Mouse (Mus musculus) macrophage (primary cell): ENCODE measurements around the gene Elovl3. TPM values are rescaled to one million over a fixed set of nuclear protein-coding genes. Genes with fewer than 3 reads are reported as not detected.

Source experiments
- H3K27ac ChIP-seq: fragments of 350-480 bp; formaldehyde crosslinking; 2 replicates; pipeline ENCODE4 v1.9.0; 2021
- H3K36me3 ChIP-seq: fragments of 350-480 bp; formaldehyde crosslinking; 2 replicates; pipeline ENCODE4 v1.9.0; 2021; ENCODE audit errors: inconsistent target
- H3K4me3 ChIP-seq: fragments of 350-480 bp; formaldehyde crosslinking; 2 replicates; pipeline ENCODE4 v1.9.0; 2021; ENCODE audit errors: inconsistent target
- H3K79me2 ChIP-seq: fragments of 350-480 bp; formaldehyde crosslinking; 2 replicates; pipeline ENCODE4 v1.9.0; 2021; ENCODE audit errors: inconsistent target
- WGBS: methylation state at CpG from one replicate; pipeline ENCODE4 v1.1.7; 2026; ENCODE audit warnings: inconsistent platforms; ENCODE audit not compliant: missing documents; 5-methylcytosine and 5-hydroxymethylcytosine counted together
- polyA plus RNA-seq: library from polyadenylated mRNA; stranded (reverse); fragments of 250-400 nt; gene quantifications from 3 replicates; pipeline ENCODE4 v1.2.4, GENCODE M21; 2018; ENCODE audit warnings: inconsistent platforms
- total RNA-seq, 78 experiments: library from RNA; depleted of rRNA; stranded (reverse); fragments of 250-400 nt; gene quantifications; 1 replicate in 9 of 78; 2 replicates in 24 of 78; 3 replicates in 43 of 78; 4 replicates in 2 of 78; pipeline ENCODE4 v1.2.4; 2018; ENCODE audit warnings: inconsistent platforms in 56 of 78

The Elovl3 gene
- total RNA-seq (2018; cell fraction: chromatin; rRNA removed), result not detected
- total RNA-seq (2018; cell fraction: cytosol; rRNA removed), result under 1 TPM in 1 of 26 experiments, not detected in 25; 0.09 TPM
- not detected for total RNA-seq (2018; cell fraction: nucleus; rRNA removed)
- polyA plus RNA-seq, result 0.12 TPM in 1 of 3 replicates, not detected in the others

DNA sequence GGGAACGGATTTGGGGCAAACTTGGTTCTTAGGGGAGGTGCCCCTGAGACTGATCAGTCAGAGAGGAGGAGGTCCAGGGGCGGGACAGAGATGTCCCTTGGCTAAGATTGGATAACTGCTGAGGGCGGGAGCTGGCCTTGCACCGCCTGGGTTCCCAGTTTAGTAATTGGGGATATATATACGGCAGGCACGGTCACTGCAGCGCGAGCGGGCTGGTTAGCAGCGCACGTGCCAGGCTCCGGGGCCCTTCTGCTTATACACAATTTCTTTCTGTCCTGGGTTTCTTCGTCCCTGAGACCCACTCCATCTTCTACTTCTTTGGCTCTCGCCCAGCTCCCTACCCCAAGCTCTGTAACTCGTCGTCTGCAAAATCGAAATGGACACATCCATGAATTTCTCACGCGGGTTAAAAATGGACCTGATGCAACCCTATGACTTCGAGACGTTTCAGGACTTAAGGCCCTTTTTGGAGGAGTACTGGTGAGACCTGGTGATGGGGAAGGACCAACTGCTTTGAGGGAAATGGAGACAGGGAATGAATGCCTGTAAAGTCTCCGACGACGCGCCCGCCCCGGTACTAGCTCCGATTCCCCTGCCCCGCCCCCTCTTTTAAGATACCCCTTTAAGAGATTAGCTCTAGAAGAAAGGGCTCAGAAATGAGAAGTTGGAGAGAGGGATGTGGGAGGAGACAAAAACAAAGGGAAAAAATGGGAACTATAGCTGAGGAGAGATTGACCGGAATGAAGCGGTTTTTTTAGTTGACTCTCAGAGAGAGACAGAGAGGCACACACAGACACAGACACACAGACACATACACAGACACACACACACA lies at the start of gene Elovl3:
TSS of gene Elovl3 (plus strand) at position 204 of the 832 bp plus-strand sequence.
- Histone ChIP-seq H3K4me3 (peak within 1 kb of the TSS; percentile 20; the same call in 1 of the 2 replicates), H3K79me2 (no peaks in the 10 kb centered on the region), H3K36me3 (no peaks in the 10 kb centered on the region), H3K27ac (no peak within 1 kb of the TSS)
- 2% methylated on average over 31 of the region's 31 CpGs for WGBS

DNA sequence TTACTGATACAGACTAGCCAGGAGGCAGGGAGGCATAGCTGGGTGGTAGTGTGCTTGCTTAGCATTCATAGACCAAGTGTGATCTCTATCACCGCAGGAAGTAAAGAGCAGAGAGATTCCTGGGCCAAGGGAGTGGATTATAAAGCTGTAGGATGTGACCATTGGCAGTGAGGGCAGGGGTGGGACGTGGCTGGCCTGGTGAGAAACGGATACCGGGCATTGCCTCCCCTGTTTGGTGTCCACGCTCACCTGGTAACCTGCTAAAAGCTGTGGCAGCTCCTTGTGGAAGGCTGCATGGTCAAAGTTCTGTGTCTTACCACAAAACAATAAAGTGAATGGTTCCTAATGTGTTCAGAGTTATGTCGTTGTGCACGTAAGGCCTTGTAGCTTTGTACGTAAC lies 46.5 kb upstream of the Elovl3 start:
- H3K79me2 ChIP-seq, result no peaks in the 10 kb centered on the region
- peaks cover 38% of the 10 kb centered on the region for H3K36me3 ChIP-seq
- H3K4me3 ChIP-seq, result no peak overlapping the region
- no peak overlapping the region for H3K27ac ChIP-seq
- WGBS, result 94% methylated on average over 8 of the region's 8 CpGs

DNA sequence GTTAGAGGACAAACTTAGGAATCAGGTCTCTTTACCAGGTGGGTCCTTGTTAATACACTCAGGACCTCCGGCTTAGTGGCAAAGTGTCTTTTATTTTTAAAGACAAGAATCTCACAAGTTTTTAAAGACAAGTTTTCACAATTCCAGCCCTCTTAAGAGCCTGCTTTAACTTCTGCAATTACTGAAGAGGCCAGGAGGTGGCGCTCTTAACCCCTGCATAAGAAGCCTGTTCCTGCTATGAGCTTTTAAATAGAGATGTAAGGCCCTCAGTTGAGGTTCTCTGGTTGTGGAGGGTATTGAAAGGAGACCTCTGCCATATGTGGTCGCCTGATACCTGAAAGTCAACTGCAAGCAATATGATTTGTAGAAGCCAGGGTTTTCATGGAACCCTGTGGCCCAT lies 45.4 kb upstream of the Elovl3 start:
- no peak overlapping the region for H3K4me3 ChIP-seq
- no peak overlapping the region for H3K27ac ChIP-seq
- peaks cover 26% of the 10 kb centered on the region for H3K36me3 ChIP-seq
- WGBS, result 44% methylated on average over 3 of the region's 3 CpGs
- no peaks in the 10 kb centered on the region for H3K79me2 ChIP-seq

DNA sequence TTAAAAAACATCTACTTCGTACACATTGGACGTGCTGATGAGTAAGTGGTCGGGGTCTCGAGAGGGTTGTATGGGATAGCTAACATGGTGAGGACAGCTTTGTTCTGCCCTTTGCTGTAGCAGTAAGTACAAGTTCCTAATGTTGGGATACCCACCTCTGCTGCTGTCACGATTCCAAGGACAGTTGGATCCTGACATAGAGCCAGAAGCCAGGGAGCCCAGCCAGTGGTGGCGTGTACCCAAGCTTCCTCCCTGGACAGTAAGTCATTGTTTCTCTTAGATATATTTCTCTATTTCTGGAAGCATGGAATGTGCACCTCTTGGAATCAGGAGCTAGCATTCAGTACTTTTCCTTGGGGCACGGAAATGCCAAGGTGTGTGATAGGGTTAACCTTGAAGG lies 43.8 kb upstream of the Elovl3 start:
- Histone ChIP-seq H3K79me2 (no peaks in the 10 kb centered on the region), H3K4me3 (no peak overlapping the region), H3K36me3 (peaks cover 11% of the 10 kb centered on the region), H3K27ac (no peak overlapping the region)
- WGBS, result 91% methylated on average over 7 of the region's 7 CpGs

DNA sequence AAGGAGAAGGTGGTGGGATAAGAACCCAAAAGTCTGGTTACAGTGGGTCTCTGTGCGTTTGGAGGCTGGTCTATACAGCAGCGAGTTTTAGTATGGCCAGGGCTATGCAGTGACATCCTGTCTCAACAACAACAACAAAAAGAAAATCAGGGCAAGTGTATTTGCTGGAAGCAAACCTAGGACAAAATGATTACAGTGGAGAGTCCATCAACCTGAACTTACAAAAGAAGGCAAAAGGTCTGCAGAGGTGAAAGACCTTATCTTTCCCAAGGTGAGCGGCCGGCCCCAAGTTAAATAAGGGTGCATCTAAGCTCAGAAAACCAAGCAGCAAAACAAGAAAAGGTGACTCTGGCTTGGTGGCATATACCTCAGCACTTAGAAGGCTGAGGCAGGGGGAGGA lies 40.1 kb upstream of the Elovl3 start:
- no peak overlapping the region for H3K4me3 ChIP-seq
- no peaks in the 10 kb centered on the region for H3K79me2 ChIP-seq
- H3K27ac ChIP-seq, result no peak overlapping the region
- no peaks in the 10 kb centered on the region for H3K36me3 ChIP-seq
- WGBS, result 90% methylated on average over 4 of the region's 4 CpGs

DNA sequence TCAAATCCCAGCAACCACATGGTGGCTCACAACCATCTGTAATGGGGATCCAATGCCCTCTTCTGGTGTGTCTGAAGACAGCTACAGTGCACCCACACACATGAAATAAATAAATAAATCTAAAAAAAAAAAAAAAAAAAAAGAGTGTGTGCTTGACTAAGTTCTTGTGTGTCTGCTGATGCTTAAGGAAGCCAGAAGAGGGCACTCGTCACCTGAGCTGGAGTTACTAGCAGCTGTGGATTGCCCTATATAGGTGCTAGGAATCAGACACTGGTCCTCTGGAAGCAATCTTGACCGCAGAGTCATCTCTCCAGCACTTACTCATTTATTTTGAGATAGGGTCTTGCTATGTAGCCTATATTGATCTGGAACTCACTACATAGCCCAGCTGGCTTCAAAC lies 37.6 kb upstream of the Elovl3 start:
- Histone ChIP-seq H3K79me2 (no peaks in the 10 kb centered on the region), H3K27ac (no peak overlapping the region), H3K36me3 (no peaks in the 10 kb centered on the region), H3K4me3 (no peak overlapping the region)
- WGBS, result 93% methylated on average over 2 of the region's 2 CpGs

DNA sequence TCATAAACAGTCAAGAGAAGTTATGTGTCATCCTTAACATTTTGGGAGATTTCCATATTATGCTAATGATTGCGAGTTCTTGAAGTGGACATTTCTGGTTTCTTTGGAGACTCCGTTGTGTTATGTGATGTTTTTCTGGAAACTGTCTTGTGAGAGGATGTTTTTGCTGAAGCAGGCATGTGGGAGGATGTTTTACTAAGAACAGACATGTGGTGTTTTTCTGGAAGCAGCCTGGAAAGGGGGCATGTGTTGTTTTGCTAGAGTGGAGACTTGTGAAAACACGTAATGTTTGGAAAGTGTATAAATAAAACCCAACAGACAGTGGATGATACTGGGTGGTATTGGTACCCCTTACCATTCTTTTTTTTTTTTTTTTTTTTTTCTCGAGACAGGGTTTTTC lies 36.4 kb upstream of the Elovl3 start:
- Histone ChIP-seq H3K4me3 (no peak overlapping the region), H3K27ac (no peak overlapping the region), H3K79me2 (no peaks in the 10 kb centered on the region), H3K36me3 (no peaks in the 10 kb centered on the region)
- WGBS, result 98% methylated on average over 3 of the region's 4 CpGs

DNA sequence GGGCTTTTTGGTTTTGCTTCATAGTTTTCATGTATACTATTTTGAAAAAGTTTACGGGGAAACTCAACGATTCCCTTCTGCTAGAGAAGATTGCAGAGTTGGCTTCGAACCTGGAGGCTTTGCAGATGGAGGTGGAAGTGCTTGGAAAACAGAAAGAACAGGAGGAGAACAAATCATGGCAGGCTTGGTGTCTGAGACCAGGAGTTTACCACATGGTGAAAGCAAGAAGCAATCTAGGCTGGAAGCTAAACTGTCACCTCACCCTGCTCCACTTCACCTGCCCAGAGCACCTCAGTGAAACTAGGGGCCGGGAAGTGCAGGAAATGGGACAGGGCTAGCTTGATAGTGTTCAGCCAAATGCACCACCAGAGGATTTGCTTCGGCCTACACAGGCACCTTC lies 35.3 kb upstream of the Elovl3 start:
- Histone ChIP-seq H3K27ac (no peak overlapping the region), H3K79me2 (no peaks in the 10 kb centered on the region), H3K36me3 (no peaks in the 10 kb centered on the region), H3K4me3 (no peak overlapping the region)
- WGBS, result 93% methylated on average over 5 of the region's 5 CpGs

DNA sequence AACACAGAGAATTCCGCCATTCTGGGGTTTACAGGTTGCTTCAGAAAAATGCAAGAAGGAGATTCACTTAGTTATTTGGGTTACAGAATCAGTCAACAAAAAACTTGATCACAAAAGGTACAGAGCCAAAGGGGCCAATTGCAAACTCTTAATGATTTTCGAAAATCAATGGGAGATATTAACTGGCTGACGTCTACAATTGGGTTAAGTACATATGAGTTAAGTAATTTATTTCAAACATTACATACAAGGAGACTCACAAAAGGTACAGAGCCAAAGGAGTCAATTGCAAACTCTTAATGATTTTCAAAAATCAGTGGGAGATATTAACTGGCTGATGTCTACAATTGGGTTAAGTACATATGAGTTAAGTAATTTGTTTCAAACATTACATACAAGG lies 32.1 kb upstream of the Elovl3 start:
- Histone ChIP-seq H3K27ac (no peak overlapping the region), H3K36me3 (no peaks in the 10 kb centered on the region), H3K79me2 (no peaks in the 10 kb centered on the region), H3K4me3 (no peak overlapping the region)
- WGBS, result 96% methylated on average over 3 of the region's 3 CpGs

DNA sequence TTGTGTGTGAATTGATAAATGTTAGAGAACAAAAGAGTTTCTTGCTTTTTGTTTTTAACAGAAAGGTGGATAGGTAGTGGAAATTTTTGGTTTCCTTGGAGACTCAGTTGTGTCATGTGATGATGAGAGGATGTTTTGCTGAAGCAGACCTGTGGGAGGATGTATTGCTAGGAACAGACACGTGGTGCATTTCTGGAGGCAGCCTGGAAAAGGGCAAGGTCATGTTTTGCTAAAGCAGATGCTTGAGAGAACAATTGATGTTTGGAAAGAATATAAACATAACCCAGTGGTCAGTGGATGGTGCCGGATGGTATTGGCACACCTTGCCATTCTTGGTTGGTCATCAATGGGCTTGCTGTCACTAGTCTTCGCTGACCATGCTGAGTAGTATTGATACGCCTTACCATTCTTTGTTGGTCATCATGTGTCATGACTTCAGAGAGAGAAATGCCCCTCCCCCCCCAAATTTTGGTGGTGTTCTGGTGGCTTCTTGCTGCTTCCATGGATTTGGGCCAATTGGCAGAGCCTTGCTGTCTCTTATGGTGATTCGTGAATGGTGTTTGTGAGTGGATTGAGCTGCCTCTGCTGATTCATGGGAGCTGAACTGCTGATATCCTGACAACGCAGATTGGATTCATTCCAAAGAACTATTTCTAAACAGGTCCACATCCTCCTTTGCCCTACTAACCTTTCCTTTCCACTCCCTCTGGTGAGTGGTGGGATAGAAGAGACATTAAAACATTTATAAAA lies 28.1 kb upstream of the Elovl3 start:
- Histone ChIP-seq H3K27ac (no peak overlapping the region), H3K79me2 (no peaks in the 10 kb centered on the region), H3K4me3 (no peak overlapping the region), H3K36me3 (no peaks in the 10 kb centered on the region)
- 90% methylated on average over 5 of the region's 6 CpGs for WGBS

DNA sequence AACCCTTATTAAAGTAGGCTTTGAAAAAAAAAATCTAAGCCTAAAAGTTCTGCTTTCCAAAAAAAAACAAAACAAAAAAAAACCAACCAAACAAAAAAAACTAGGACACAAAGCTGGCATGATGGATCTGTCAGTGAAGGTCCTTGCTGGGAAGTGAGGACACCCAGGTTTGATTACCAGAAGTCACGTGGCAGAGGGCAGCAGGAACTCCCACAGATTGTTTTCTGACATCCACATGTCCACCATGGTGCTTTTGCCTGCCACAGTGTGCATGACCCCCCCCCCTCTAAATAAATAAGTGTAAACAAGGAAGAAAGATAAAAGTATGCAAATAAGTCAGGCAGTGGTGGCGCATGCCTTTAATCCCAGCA lies 27.5 kb upstream of the Elovl3 start:
- no peak overlapping the region for H3K27ac ChIP-seq
- no peak overlapping the region for H3K4me3 ChIP-seq
- no peaks in the 10 kb centered on the region for H3K36me3 ChIP-seq
- 94% methylated on average over 2 of the region's 2 CpGs for WGBS
- H3K79me2 ChIP-seq, result no peaks in the 10 kb centered on the region

DNA sequence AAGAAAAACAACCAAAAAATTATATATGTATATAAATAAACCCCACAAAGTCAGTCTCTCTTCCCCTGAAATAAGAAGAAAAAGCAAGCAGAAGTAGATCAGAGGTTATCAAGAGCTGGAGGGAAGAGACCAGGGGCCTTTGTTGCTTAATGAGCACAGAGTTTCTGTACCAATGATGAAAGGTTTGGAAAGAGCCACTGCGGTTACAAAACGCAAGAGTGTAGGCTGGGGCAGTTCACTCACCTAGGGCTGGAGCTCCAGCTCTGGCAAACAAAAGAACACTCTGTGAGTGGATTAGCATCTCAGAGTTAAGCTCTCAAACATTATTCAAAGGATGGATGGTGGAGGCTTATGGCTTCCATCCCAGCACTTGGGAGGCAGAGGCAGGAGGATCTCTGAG lies 21.5 kb upstream of the Elovl3 start:
- H3K27ac ChIP-seq, result no peak overlapping the region

DNA sequence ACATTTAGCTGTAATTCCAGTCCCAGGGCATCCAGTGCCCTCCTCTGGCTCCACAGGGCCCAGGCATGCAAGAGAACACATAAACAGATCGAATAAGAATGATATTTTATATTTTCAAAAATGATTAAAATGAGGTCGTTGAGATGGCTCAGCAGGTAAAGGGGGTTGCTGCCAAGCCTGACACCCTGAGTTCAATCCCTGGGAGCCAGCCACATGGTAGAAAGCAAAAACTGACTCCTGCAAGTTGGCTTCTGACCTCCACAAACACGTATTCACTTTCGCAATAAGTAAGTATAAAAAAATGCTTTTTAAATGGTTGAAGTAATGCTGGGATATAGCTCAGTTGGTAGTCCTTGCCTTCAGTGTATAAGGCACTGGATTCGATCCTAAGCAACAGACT lies 20.9 kb upstream of the Elovl3 start:
- H3K36me3 ChIP-seq, result no peaks in the 10 kb centered on the region
- no peak overlapping the region for H3K27ac ChIP-seq
- H3K4me3 ChIP-seq, result no peak overlapping the region
- H3K79me2 ChIP-seq, result no peaks in the 10 kb centered on the region
- WGBS, result 77% methylated on average over 5 of the region's 5 CpGs

More for the DNA sequence above, 21.5 kb upstream of the Elovl3 start:
- no peaks in the 10 kb centered on the region for H3K79me2 ChIP-seq
- no peak overlapping the region for H3K4me3 ChIP-seq
- H3K36me3 ChIP-seq, result no peaks in the 10 kb centered on the region
- 70% methylated on average over 2 of the region's 2 CpGs for WGBS

DNA sequence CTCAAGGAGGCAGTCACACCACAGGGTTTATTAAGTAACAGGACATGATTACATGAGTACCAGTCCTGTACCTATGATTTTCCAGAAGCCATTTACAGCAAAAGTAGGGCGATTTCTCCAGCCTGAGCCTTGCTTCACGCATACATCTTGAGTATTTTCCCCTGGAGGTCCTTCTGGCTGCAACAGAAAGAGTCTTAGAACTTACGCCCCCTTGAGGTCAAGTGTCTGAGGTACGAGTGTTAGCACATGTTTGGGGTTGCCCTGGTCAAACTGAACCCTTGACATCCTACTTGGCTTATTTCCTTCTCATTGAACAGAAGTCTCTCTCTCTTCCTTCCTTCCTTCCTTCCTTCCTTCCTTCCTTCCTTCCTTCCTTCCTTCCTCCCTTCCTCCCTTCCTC lies 17.1 kb upstream of the Elovl3 start:
- Histone ChIP-seq H3K79me2 (no peaks in the 10 kb centered on the region), H3K36me3 (no peaks in the 10 kb centered on the region), H3K4me3 (no peak overlapping the region), H3K27ac (no peak overlapping the region)
- 76% methylated on average over 4 of the region's 4 CpGs for WGBS

DNA sequence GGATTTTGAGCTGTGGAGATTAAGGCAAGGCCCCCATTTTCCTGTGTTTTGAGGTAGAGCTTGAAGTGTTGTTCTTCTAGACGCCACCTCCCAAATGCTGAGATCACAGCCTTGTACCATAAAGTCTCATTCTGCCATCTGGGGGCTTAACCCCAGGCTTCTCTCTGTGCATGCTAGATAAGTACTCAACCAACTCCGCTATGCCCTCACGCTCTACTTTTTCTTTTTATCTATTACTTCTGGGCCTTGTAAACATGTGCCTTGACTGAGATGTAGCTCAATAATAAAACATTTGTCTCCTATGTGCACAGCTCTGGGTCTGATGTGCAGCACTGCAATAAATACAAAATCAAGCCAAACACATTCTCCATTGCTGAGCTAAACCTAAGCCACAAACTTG lies 12.2 kb upstream of the Elovl3 start:
- H3K36me3 ChIP-seq, result no peaks in the 10 kb centered on the region
- H3K4me3 ChIP-seq, result no peak overlapping the region
- WGBS, result 97% methylated on average over 3 of the region's 3 CpGs
- H3K79me2 ChIP-seq, result no peaks in the 10 kb centered on the region
- H3K27ac ChIP-seq, result no peak overlapping the region
